Mouse (Mus musculus): ENCODE measurements around the gene Acin1.

DNA sequence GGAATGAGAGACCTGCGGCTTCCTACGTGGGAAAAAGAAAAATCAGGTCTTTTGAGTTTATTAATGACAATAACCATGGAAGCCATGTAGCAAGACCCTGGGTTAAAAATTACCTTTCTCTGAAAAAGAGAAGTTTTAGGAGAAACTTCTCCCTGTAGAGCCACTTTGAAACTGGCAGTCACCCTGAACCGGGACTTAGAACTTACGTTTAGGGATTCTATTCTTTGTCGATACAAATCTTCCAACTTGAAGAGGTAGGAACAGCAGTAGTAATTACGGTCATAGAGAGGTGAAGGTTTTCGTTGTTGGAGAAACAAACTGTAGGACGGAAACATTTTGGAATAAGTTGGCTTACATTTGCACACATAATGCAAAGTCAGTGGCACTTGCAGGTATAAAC, 520 bp upstream of the Acin1 start:
- TF ChIP-seq CTCF (IDR thresholded peaks at IDR 0.05; ENCODE audit: low read depth) (no peak), EP300 (IDR thresholded peaks at IDR 0.05; ENCODE audit: low read depth) (0 out of 2 replicates have a peak, but pooled peaks have one; percentile 3)

Data from heart, postnatal 0 days (tissue).